9 mouse cellular contexts compared by ENCODE assay signal in genomic region chr7:109269046-109269445, GRCm38 (mm10).
DNase-seq lines count a peak whose midpoint lies in the region.
"Had no signal": no experiment of that assay in that cellular context is flagged by ENCODE, and none has a peak within 500 bp of the region (broad histone marks: within the 10 kb centered on the region; RNA-seq: fewer than 3 reads in every experiment).

No protein-coding gene starts in this region.

- DNase-seq in adrenal gland, postnatal 10 days, result peak; percentile 25
- no peak for DNase-seq in adrenal gland, postnatal 25 days
- peak; percentile 7 for DNase-seq in layer of hippocampus, adult 9-11 months
- DNase-seq in layer of hippocampus, adult 11-12 months (ENCODE audit: low spot score), result no peak
- peak; percentile 13 for DNase-seq in cerebellum, adult 9-10 months
- peak; percentile 67 for DNase-seq in heart, postnatal 4 days
- DNase-seq in embryo, embryonic 10 days (ENCODE audit: low spot score), result no peak
- no peak for DNase-seq in urinary bladder, postnatal 25 days (ENCODE audit: low spot score)
- DNase-seq: gastrocnemius, postnatal 25 days had no signal

Comparison
In these comparisons a context has a peak if more than half of its experiments do, and no peak if none do; other contexts are left out.
1. DNase-seq: peak in adrenal gland, postnatal 10 days (single experiment), layer of hippocampus, adult 9-11 months (single experiment), cerebellum, adult 9-10 months (single experiment) and heart, postnatal 4 days (single experiment); none in adrenal gland, postnatal 25 days (single experiment), layer of hippocampus, adult 11-12 months (single experiment), embryo, embryonic 10 days (single experiment) and urinary bladder, postnatal 25 days (single experiment).